Mouse (Mus musculus) lung, postnatal 0 days (tissue): Measurements from ENCODE around the gene Tenm3. TPM values are rescaled to one million over a fixed set of nuclear protein-coding genes. Genes with fewer than 3 reads are reported as not detected.

Experiments
- ATAC-seq: fragments of 200-750 bp; cut with Nextera tagmentation; 2 replicates; pipeline ENCODE4 v1.8.0; 2017; ENCODE audit warnings: moderate library complexity
- DNase-seq: peaks from one replicate; pipeline ENCODE4 v3.0.0-alpha.2; 2016; ENCODE audit warnings: low spot score
- H3K27ac ChIP-seq: fragments of 300-500 bp; sonication (generic); 2 replicates; pipeline ENCODE4 v1.5.1; 2014; ENCODE audit warnings: antibody characterized with exemption, mild to moderate bottlenecking, low read length, mixed read lengths
- H3K27me3 ChIP-seq: fragments of 300-500 bp; sonication (generic); replicated peaks from 2 replicates; pipeline ENCODE4 v1.6.1; 2014; ENCODE audit warnings: low read length, mixed read lengths; ENCODE audit not compliant: insufficient read depth
- H3K36me3 ChIP-seq: fragments of 300-500 bp; sonication (generic); 2 replicates; pipeline ENCODE4 v1.6.1; 2014; ENCODE audit warnings: low read length, mixed read lengths; ENCODE audit not compliant: insufficient read depth
- H3K4me1 ChIP-seq: fragments of 300-500 bp; sonication (generic); 2 replicates; pipeline ENCODE4 v1.6.1; 2014; ENCODE audit warnings: antibody characterized with exemption, low read depth, low read length, mixed read lengths; ENCODE audit not compliant: insufficient read depth
- H3K4me2 ChIP-seq: fragments of 300-500 bp; sonication (generic); replicated peaks from 2 replicates; pipeline ENCODE4 v1.6.1; 2014; ENCODE audit warnings: low read depth, mild to moderate bottlenecking, low read length, moderate library complexity, mixed read lengths
- H3K4me3 ChIP-seq: fragments of 300-500 bp; sonication (generic); 2 replicates; pipeline ENCODE4 v1.5.1; 2014; ENCODE audit warnings: low read depth, low read length
- H3K9ac ChIP-seq: fragments of 300-500 bp; sonication (generic); replicated peaks from 2 replicates; pipeline ENCODE4 v1.6.1; 2014; ENCODE audit warnings: low read depth, mild to moderate bottlenecking
- H3K9me3 ChIP-seq: fragments of 300-500 bp; sonication (generic); 2 replicates; pipeline ENCODE4 v1.6.1; 2016; ENCODE audit warnings: low read length, mixed read lengths
- CTCF ChIP-seq: IDR thresholded peaks from 2 replicates; pipeline ENCODE4 v1.5.1; 2016; ENCODE audit warnings: antibody characterized with exemption, mild to moderate bottlenecking
- EP300 ChIP-seq: IDR thresholded peaks from 2 replicates; pipeline ENCODE4 v1.6.1; 2016; ENCODE audit warnings: antibody characterized with exemption, mild to moderate bottlenecking, control low read depth
- WGBS: fragments of 180-500 bp; shearing (Covaris S2); extraction: QIAGEN DNeasy Blood & Tissue Kit; methylation state at CpG from one replicate; pipeline ENCODE4 v1.1.7; 2014; 5-methylcytosine and 5-hydroxymethylcytosine counted together
- polyA plus RNA-seq: library from polyadenylated mRNA; unstranded; fragments of >200 nt; fragmentation: Nextera tagmentation; extraction: Ambion mirVana; gene quantifications from 2 replicates; pipeline ENCODE4 v1.2.1, GENCODE M21; 2015

The Tenm3 gene
- polyA plus RNA-seq, 1 experiment from 2014 or later = 0.78 TPM

- ATAC-seq (no peak), DNase-seq (no peak)
- TF ChIP-seq CTCF = no peak
- TF ChIP-seq EP300 = no peak
- Histone ChIP-seq H3K27ac (no peak overlapping the region), H3K27me3 (no peaks in the 10 kb centered on the region), H3K9ac (no peak overlapping the region), H3K4me2 (no peak overlapping the region), H3K4me1 (no peaks in the 10 kb centered on the region), H3K9me3 (no peaks in the 10 kb centered on the region), H3K4me3 (no peak overlapping the region), H3K36me3 (no peaks in the 10 kb centered on the region)
- whole genome bisulfite sequencing = 63% methylated on average over 8 of the region's 8 CpGs
Measured at GRCm38 (mm10) chr8:48300061-48300460, 543.7 kb downstream of the Tenm3 start.

GRCm38 (mm10) chr8:48299341-48299740, 544.4 kb downstream of the Tenm3 start:
- no peak overlapping the region for H3K27ac ChIP-seq
- H3K4me1 ChIP-seq = no peaks in the 10 kb centered on the region
- no peak overlapping the region for H3K4me2 ChIP-seq
- H3K9ac ChIP-seq = no peak overlapping the region
- no peaks in the 10 kb centered on the region for H3K36me3 ChIP-seq
- no peak overlapping the region for H3K4me3 ChIP-seq
- no peaks in the 10 kb centered on the region for H3K9me3 ChIP-seq
- 82% methylated on average over 12 of the region's 12 CpGs for WGBS
- DNase-seq (no peak), ATAC-seq (no peak)
- no peak for TF ChIP-seq CTCF
- no peak for TF ChIP-seq EP300
- no peaks in the 10 kb centered on the region for H3K27me3 ChIP-seq

- H3K27ac ChIP-seq = no peak overlapping the region
- no peak for DNase-seq
- no peak overlapping the region for H3K9ac ChIP-seq
- H3K9me3 ChIP-seq = no peaks in the 10 kb centered on the region
- ATAC-seq = no peak
- no peaks in the 10 kb centered on the region for H3K4me1 ChIP-seq
- H3K36me3 ChIP-seq = no peaks in the 10 kb centered on the region
- TF ChIP-seq EP300 (no peak), CTCF (no peak)
- H3K27me3 ChIP-seq = no peaks in the 10 kb centered on the region
- 93% methylated on average over 7 of the region's 7 CpGs for WGBS
- H3K4me3 ChIP-seq = no peak overlapping the region
- H3K4me2 ChIP-seq = no peak overlapping the region
Measured at GRCm38 (mm10) chr8:48296371-48296770, 547.4 kb downstream of the Tenm3 start.

GRCm38 (mm10) chr8:48295558-48295957, 548.2 kb downstream of the Tenm3 start:
- no peaks in the 10 kb centered on the region for H3K9me3 ChIP-seq
- no peaks in the 10 kb centered on the region for H3K36me3 ChIP-seq
- TF ChIP-seq CTCF (no peak), EP300 (no peak)
- ATAC-seq (no peak), DNase-seq (no peak)
- 67% methylated on average over 6 of the region's 6 CpGs for WGBS
- no peak overlapping the region for H3K4me2 ChIP-seq
- H3K9ac ChIP-seq = no peak overlapping the region
- H3K27ac ChIP-seq = no peak overlapping the region
- H3K4me3 ChIP-seq = no peak overlapping the region
- H3K27me3 ChIP-seq = no peaks in the 10 kb centered on the region
- no peaks in the 10 kb centered on the region for H3K4me1 ChIP-seq

GRCm38 (mm10) chr8:48293797-48294196, 550.0 kb downstream of the Tenm3 start:
- DNase-seq (no peak), ATAC-seq (no peak)
- H3K27me3 ChIP-seq = no peaks in the 10 kb centered on the region
- no peaks in the 10 kb centered on the region for H3K36me3 ChIP-seq
- no peak overlapping the region for H3K4me3 ChIP-seq
- no peak overlapping the region for H3K4me2 ChIP-seq
- TF ChIP-seq EP300 (no peak), CTCF (no peak)
- 88% methylated on average over 3 of the region's 3 CpGs for WGBS
- no peaks in the 10 kb centered on the region for H3K4me1 ChIP-seq
- no peak overlapping the region for H3K27ac ChIP-seq
- H3K9ac ChIP-seq = no peak overlapping the region
- no peaks in the 10 kb centered on the region for H3K9me3 ChIP-seq

- H3K36me3 ChIP-seq = no peaks in the 10 kb centered on the region
- TF ChIP-seq CTCF (no peak), EP300 (no peak)
- no peak overlapping the region for H3K4me3 ChIP-seq
- H3K4me1 ChIP-seq = no peaks in the 10 kb centered on the region
- 93% methylated on average over 10 of the region's 10 CpGs for WGBS
- H3K9me3 ChIP-seq = no peaks in the 10 kb centered on the region
- no peak overlapping the region for H3K27ac ChIP-seq
- no peak overlapping the region for H3K9ac ChIP-seq
- ATAC-seq = no peak
- no peak overlapping the region for H3K4me2 ChIP-seq
- H3K27me3 ChIP-seq = no peaks in the 10 kb centered on the region
- no peak for DNase-seq
Measured at GRCm38 (mm10) chr8:48285432-48285831, 558.3 kb downstream of the Tenm3 start.

- no peak for TF ChIP-seq EP300
- TF ChIP-seq CTCF = no peak
- no peaks in the 10 kb centered on the region for H3K4me1 ChIP-seq
- no peak overlapping the region for H3K9ac ChIP-seq
- 84% methylated on average over 11 of the region's 11 CpGs for WGBS
- H3K27ac ChIP-seq = no peak overlapping the region
- ATAC-seq = no peak
- no peaks in the 10 kb centered on the region for H3K36me3 ChIP-seq
- no peak overlapping the region for H3K4me2 ChIP-seq
- no peak overlapping the region for H3K4me3 ChIP-seq
- DNase-seq = no peak
- H3K27me3 ChIP-seq = no peaks in the 10 kb centered on the region
- H3K9me3 ChIP-seq = no peaks in the 10 kb centered on the region
Measured at GRCm38 (mm10) chr8:48281855-48282254, 561.9 kb downstream of the Tenm3 start.
